Mouse (Mus musculus) testis, adult 2 months (tissue): ENCODE results near the gene Rprd1b.

Source experiments
- CTCF ChIP-seq: fragments of 200-500 bp; IDR thresholded peaks from 2 replicates; pipeline ENCODE4 v1.5.1; 2012; ENCODE audit warnings: low read depth, mild to moderate bottlenecking, inconsistent platforms, low read length, moderate library complexity; ENCODE audit not compliant: control insufficient read depth, insufficient read depth, insufficient replicate concordance
- POLR2A ChIP-seq: fragments of 200-500 bp; IDR thresholded peaks from 2 replicates; pipeline ENCODE4 v1.6.1; 2012; ENCODE audit warnings: low read depth, mild to moderate bottlenecking, inconsistent platforms, low read length, moderate library complexity; ENCODE audit not compliant: control insufficient read depth

- TF ChIP-seq CTCF (no peak), POLR2A (no peak)
Measured at GRCm38 (mm10) chr2:158153728-158154343, 125.5 kb downstream of the Rprd1b start.
